Mouse (Mus musculus): Measurements from ENCODE around the gene Kcnd3. TPM values are rescaled to one million over a fixed set of nuclear protein-coding genes. Genes with fewer than 3 reads are reported as not detected.

The Kcnd3 gene
- polyA plus RNA-seq, 1 experiment from 2014 or later = 0.02 TPM

- 0 out of 2 replicates have a peak, but pooled peaks cover 4% of the 10 kb centered on the region for H3K27me3 ChIP-seq (ENCODE audit: insufficient read depth, low read length)
- TF ChIP-seq CTCF (IDR thresholded peaks at IDR 0.05; ENCODE audit: low read depth) = no peak
- no peak for TF ChIP-seq EP300 (IDR thresholded peaks at IDR 0.05; ENCODE audit: low read depth)
- no peak for ATAC-seq
Measured at GRCm38 (mm10) chr3:105712827-105713226, 260.7 kb downstream of the Kcnd3 start.

GRCm38 (mm10) chr3:105714091-105714819 lies 262.1 kb downstream of the Kcnd3 start:
- TF ChIP-seq CTCF (IDR thresholded peaks at IDR 0.05; ENCODE audit: low read depth) (no peak), EP300 (IDR thresholded peaks at IDR 0.05; ENCODE audit: low read depth) (no peak)
- Histone ChIP-seq H3K36me3 (replicated peaks; ENCODE audit: insufficient read depth, low read length) (no peaks in the 10 kb centered on the region), H3K27ac (ENCODE audit: low read depth) (no peak overlapping the region), H3K4me3 (ENCODE audit: low read depth, low read length) (no peak overlapping the region), H3K27me3 (ENCODE audit: insufficient read depth, low read length) (no peaks in the 10 kb centered on the region), H3K4me1 (ENCODE audit: insufficient read depth) (0 out of 2 replicates have a peak, but pooled peaks cover 4% of the 10 kb centered on the region), H3K9ac (replicated peaks) (no peak overlapping the region), H3K4me2 (ENCODE audit: low read depth, low read length) (no peak overlapping the region), H3K9me3 (ENCODE audit: low read length) (no peaks in the 10 kb centered on the region)
- no peak for DNase-seq
- no peak for ATAC-seq
- 46% methylated on average over 8 of the region's 8 CpGs for WGBS (ENCODE audit: insufficient replicate concordance)

More at GRCm38 (mm10) chr3:105712827-105713226, 260.7 kb downstream of the Kcnd3 start:
- Histone ChIP-seq H3K4me2 (ENCODE audit: low read depth, low read length) (no peak overlapping the region), H3K4me1 (ENCODE audit: insufficient read depth) (no peaks in the 10 kb centered on the region), H3K9ac (replicated peaks) (no peak overlapping the region), H3K27ac (ENCODE audit: low read depth) (no peak overlapping the region), H3K9me3 (ENCODE audit: low read length) (no peaks in the 10 kb centered on the region), H3K4me3 (ENCODE audit: low read depth, low read length) (no peak overlapping the region), H3K36me3 (replicated peaks; ENCODE audit: insufficient read depth, low read length) (no peaks in the 10 kb centered on the region)
- no peak for DNase-seq

- 0 out of 2 replicates have a peak, but pooled peaks cover 4% of the 10 kb centered on the region for H3K4me1 ChIP-seq (ENCODE audit: insufficient read depth)
- no peaks in the 10 kb centered on the region for H3K36me3 ChIP-seq (replicated peaks; ENCODE audit: insufficient read depth, low read length)
- H3K27me3 ChIP-seq (ENCODE audit: insufficient read depth, low read length) = no peaks in the 10 kb centered on the region
- H3K9ac ChIP-seq (replicated peaks) = no peak overlapping the region
- no peak overlapping the region for H3K27ac ChIP-seq (ENCODE audit: low read depth)
- no peaks in the 10 kb centered on the region for H3K9me3 ChIP-seq (ENCODE audit: low read length)
- no peak overlapping the region for H3K4me2 ChIP-seq (ENCODE audit: low read depth, low read length)
- ATAC-seq (no peak), DNase-seq (no peak)
- TF ChIP-seq EP300 (IDR thresholded peaks at IDR 0.05; ENCODE audit: low read depth) (no peak), CTCF (IDR thresholded peaks at IDR 0.05; ENCODE audit: low read depth) (no peak)
- H3K4me3 ChIP-seq (ENCODE audit: low read depth, low read length) = no peak overlapping the region
Measured at GRCm38 (mm10) chr3:105714820-105715167, 262.7 kb downstream of the Kcnd3 start.

- TF ChIP-seq CTCF (IDR thresholded peaks at IDR 0.05; ENCODE audit: low read depth) = no peak
- no peak for ATAC-seq
- Histone ChIP-seq H3K36me3 (replicated peaks; ENCODE audit: insufficient read depth, low read length) (no peaks in the 10 kb centered on the region), H3K27me3 (ENCODE audit: insufficient read depth, low read length) (no peaks in the 10 kb centered on the region), H3K4me2 (ENCODE audit: low read depth, low read length) (no peak overlapping the region), H3K9me3 (ENCODE audit: low read length) (no peaks in the 10 kb centered on the region), H3K27ac (ENCODE audit: low read depth) (no peak overlapping the region), H3K4me3 (ENCODE audit: low read depth, low read length) (no peak overlapping the region), H3K4me1 (ENCODE audit: insufficient read depth) (0 out of 2 replicates have a peak, but pooled peaks cover 4% of the 10 kb centered on the region), H3K9ac (replicated peaks) (no peak overlapping the region)
- no peak for DNase-seq
- WGBS (ENCODE audit: insufficient replicate concordance) = 64% methylated on average over 18 of the region's 18 CpGs
Measured at GRCm38 (mm10) chr3:105716353-105717000, 264.3 kb downstream of the Kcnd3 start.

GRCm38 (mm10) chr3:105717856-105718555 lies 265.9 kb downstream of the Kcnd3 start:
- Histone ChIP-seq H3K9me3 (ENCODE audit: low read length) (no peaks in the 10 kb centered on the region), H3K4me2 (ENCODE audit: low read depth, low read length) (no peak overlapping the region), H3K36me3 (replicated peaks; ENCODE audit: insufficient read depth, low read length) (no peaks in the 10 kb centered on the region), H3K27me3 (ENCODE audit: insufficient read depth, low read length) (no peaks in the 10 kb centered on the region), H3K4me3 (ENCODE audit: low read depth, low read length) (no peak overlapping the region), H3K27ac (ENCODE audit: low read depth) (no peak overlapping the region), H3K9ac (replicated peaks) (no peak overlapping the region), H3K4me1 (ENCODE audit: insufficient read depth) (0 out of 2 replicates have a peak, but pooled peaks cover 4% of the 10 kb centered on the region)
- no peak for TF ChIP-seq EP300 (IDR thresholded peaks at IDR 0.05; ENCODE audit: low read depth)
- TF ChIP-seq CTCF (IDR thresholded peaks at IDR 0.05; ENCODE audit: low read depth) = no peak
- DNase-seq = no peak
- 78% methylated on average over 11 of the region's 11 CpGs for WGBS (ENCODE audit: insufficient replicate concordance)
- no peak for ATAC-seq

- Histone ChIP-seq H3K9ac (replicated peaks) (no peak overlapping the region), H3K4me3 (ENCODE audit: low read depth, low read length) (no peak overlapping the region), H3K4me1 (ENCODE audit: insufficient read depth) (0 out of 2 replicates have a peak, but pooled peaks cover 4% of the 10 kb centered on the region), H3K36me3 (replicated peaks; ENCODE audit: insufficient read depth, low read length) (no peaks in the 10 kb centered on the region), H3K27ac (ENCODE audit: low read depth) (no peak overlapping the region), H3K4me2 (ENCODE audit: low read depth, low read length) (no peak overlapping the region), H3K27me3 (ENCODE audit: insufficient read depth, low read length) (no peaks in the 10 kb centered on the region), H3K9me3 (ENCODE audit: low read length) (no peaks in the 10 kb centered on the region)
- no peak for DNase-seq
- no peak for TF ChIP-seq EP300 (IDR thresholded peaks at IDR 0.05; ENCODE audit: low read depth)
- 0 out of 2 replicates have a peak, but pooled peaks have one; percentile 20 for TF ChIP-seq CTCF (IDR thresholded peaks at IDR 0.05; ENCODE audit: low read depth)
- 29% methylated on average over 4 of the region's 4 CpGs for WGBS (ENCODE audit: insufficient replicate concordance)
- ATAC-seq = no peak
Measured at GRCm38 (mm10) chr3:105718746-105719145, 266.6 kb downstream of the Kcnd3 start.

Data from liver, postnatal 0 days (tissue).